Mouse (Mus musculus) heart, postnatal 0 days (tissue): Measurements from ENCODE around the gene Gbf1. TPM values are rescaled to one million over a fixed set of nuclear protein-coding genes. Genes with fewer than 3 reads are reported as not detected.
A peak's percentile ranks its signal among the peaks of the same experiment; 100 is the strongest.

Experiments used
- ATAC-seq: fragments of 200-750 bp; cut with Nextera tagmentation; 2 replicates; pipeline ENCODE4 v1.8.0; 2017; ENCODE audit warnings: low read depth, moderate number of reproducible peaks, moderate library complexity; ENCODE audit not compliant: insufficient read depth
- DNase-seq: peaks from one replicate; pipeline ENCODE4 v3.0.0-alpha.2; 2016; ENCODE audit warnings: low spot score
- H3K27ac ChIP-seq: fragments of 300-500 bp; sonication (generic); 2 replicates; pipeline ENCODE4 v1.5.1; 2014; ENCODE audit warnings: low read depth, mild to moderate bottlenecking
- H3K27me3 ChIP-seq: fragments of 300-500 bp; sonication (generic); 2 replicates; pipeline ENCODE4 v1.6.1; 2014; ENCODE audit warnings: low read length, mixed read lengths; ENCODE audit not compliant: control insufficient read depth, insufficient read depth
- H3K36me3 ChIP-seq: fragments of 300-500 bp; sonication (generic); replicated peaks from 2 replicates; pipeline ENCODE4 v1.6.1; 2014; ENCODE audit warnings: low read length, mixed read lengths; ENCODE audit not compliant: control insufficient read depth, insufficient read depth
- H3K4me1 ChIP-seq: fragments of 300-500 bp; sonication (generic); 2 replicates; pipeline ENCODE4 v1.6.1; 2014; ENCODE audit warnings: antibody characterized with exemption; ENCODE audit not compliant: control insufficient read depth, insufficient read depth
- H3K4me2 ChIP-seq: fragments of 300-500 bp; sonication (generic); 2 replicates; pipeline ENCODE4 v1.6.1; 2014; ENCODE audit warnings: low read depth, mild to moderate bottlenecking, low read length, moderate library complexity
- H3K4me3 ChIP-seq: fragments of 300-500 bp; sonication (generic); 2 replicates; pipeline ENCODE4 v1.5.1; 2014; ENCODE audit warnings: low read depth, low read length
- H3K9ac ChIP-seq: fragments of 300-500 bp; sonication (generic); replicated peaks from 2 replicates; pipeline ENCODE4 v1.6.1; 2014; ENCODE audit warnings: low read depth, low read length, mixed read lengths
- H3K9me3 ChIP-seq: fragments of 300-500 bp; sonication (generic); replicated peaks from 2 replicates; pipeline ENCODE4 v1.6.1; 2016; ENCODE audit warnings: low read length; ENCODE audit not compliant: control insufficient read depth
- CTCF ChIP-seq: IDR thresholded peaks from 2 replicates; pipeline ENCODE4 v1.5.1; 2016; ENCODE audit warnings: antibody characterized with exemption, control low read depth, low read depth
- EP300 ChIP-seq: IDR thresholded peaks from 2 replicates; pipeline ENCODE4 v1.6.1; 2016; ENCODE audit warnings: antibody characterized with exemption, low read depth
- WGBS: fragments of 180-500 bp; shearing (Covaris S2); extraction: QIAGEN DNeasy Blood & Tissue Kit; methylation state at CpG from one replicate; pipeline ENCODE4 v1.1.7; 2014; 5-methylcytosine and 5-hydroxymethylcytosine counted together
- polyA plus RNA-seq: library from polyadenylated mRNA; unstranded; fragments of >200 nt; fragmentation: Nextera tagmentation; extraction: Ambion mirVana; gene quantifications from 2 replicates; pipeline ENCODE4 v1.2.1, GENCODE M21; 2015
- total RNA-seq: library from RNA; depleted of rRNA; stranded (reverse); fragments of >200 nt; gene quantifications from 2 replicates; pipeline ENCODE4 v1.2.3, GENCODE M21; 2014; ENCODE audit warnings: low replicate concordance

Gene Gbf1
- total and polyA plus RNA-seq, 2 experiments from 2014 or later = 27.5 to 39.7 TPM

- Histone ChIP-seq H3K27ac (peak within 1 kb of the TSS; percentile 81), H3K9me3 (no peaks in the 10 kb centered on the region), H3K4me3 (peak within 1 kb of the TSS; percentile 76), H3K4me2 (peak within 1 kb of the TSS; percentile 94), H3K27me3 (no peaks in the 10 kb centered on the region), H3K9ac (peak within 1 kb of the TSS; percentile 53), H3K36me3 (peaks cover 15% of the 10 kb centered on the region), H3K4me1 (peaks cover 6% of the 10 kb centered on the region; the same call in 1 of the 2 replicates)
- WGBS = under 1% methylated on average over 39 of the region's 39 CpGs
- ATAC-seq (peak; percentile 92), DNase-seq (peak; percentile 96)
- TF ChIP-seq CTCF (peak; percentile 89), EP300 (peak; percentile 18; the same call in 1 of the 2 replicates)
Measured at GRCm38 (mm10) chr19:46304216-46304841, 152.0 kb downstream of the Gbf1 start, which contains the start of gene Nfkb2. Gene Nfkb2, plus strand, starts transcription at chr19:46304320.

- under 1% methylated on average over 34 of the region's 34 CpGs for whole genome bisulfite sequencing
- H3K27me3 ChIP-seq = no peaks in the 10 kb centered on the region
- no peak for DNase-seq
Measured at GRCm38 (mm10) chr19:46304908-46305333, 152.6 kb downstream of the Gbf1 start.

DNA sequence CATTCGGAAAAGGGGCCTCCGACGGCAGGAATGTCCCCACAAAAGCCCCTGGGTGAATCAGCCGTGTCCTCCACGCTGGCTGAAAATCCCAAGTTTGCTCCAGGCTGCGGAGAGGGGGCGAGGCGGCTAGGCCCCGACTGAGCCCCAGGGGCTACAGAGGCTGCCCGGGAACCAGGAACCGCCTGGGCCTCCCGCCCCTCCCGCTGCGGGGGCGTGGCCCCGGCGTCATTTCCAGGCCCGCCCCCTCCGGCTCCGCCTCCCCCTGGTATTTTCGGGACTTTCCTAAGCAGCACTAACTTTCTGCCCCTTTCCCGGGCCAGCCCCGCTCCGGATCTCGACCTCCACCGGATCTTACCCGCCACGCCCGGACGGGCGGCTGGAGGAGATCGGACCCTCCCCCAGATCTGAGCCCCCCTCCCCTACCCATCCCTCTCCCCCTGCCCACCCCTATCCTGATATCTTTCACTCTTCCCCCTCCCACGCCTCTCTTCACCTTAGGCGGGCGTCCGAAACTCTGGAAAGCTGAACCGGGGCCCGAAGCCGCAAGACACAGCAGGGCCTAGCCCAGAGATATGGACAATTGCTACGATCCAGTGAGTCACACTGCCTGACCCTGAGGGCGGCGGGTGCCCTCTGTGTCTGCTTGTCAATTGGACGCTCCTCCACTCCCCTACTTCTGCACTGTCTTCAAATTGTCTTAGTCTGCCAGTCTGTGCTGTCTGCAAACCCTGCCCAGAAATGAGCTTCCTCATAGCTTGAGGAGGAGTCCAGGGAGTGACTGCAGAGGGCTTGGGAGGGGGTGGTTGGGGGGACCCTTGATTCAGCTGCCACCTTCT, 153.3 kb downstream of the Gbf1 start:
- 1% methylated on average over 41 of the region's 43 CpGs for WGBS
- Histone ChIP-seq H3K4me2 (peak overlapping the region; percentile 94), H3K36me3 (peaks cover 27% of the 10 kb centered on the region), H3K27me3 (no peaks in the 10 kb centered on the region), H3K9ac (peak overlapping the region; percentile 53), H3K4me1 (peaks cover 6% of the 10 kb centered on the region; the same call in 1 of the 2 replicates), H3K4me3 (peak overlapping the region; percentile 76), H3K9me3 (no peaks in the 10 kb centered on the region), H3K27ac (peak overlapping the region; percentile 81)
- ATAC-seq = peak; percentile 68
- TF ChIP-seq CTCF = no peak
- TF ChIP-seq EP300 = no peak
- DNase-seq = peak; percentile 81

More at GRCm38 (mm10) chr19:46304908-46305333, 152.6 kb downstream of the Gbf1 start:
- Histone ChIP-seq H3K4me1 (peaks cover 6% of the 10 kb centered on the region; the same call in 1 of the 2 replicates), H3K9ac (peak overlapping the region; percentile 53), H3K9me3 (no peaks in the 10 kb centered on the region), H3K4me2 (peak overlapping the region; percentile 94), H3K4me3 (peak overlapping the region; percentile 76), H3K36me3 (peaks cover 20% of the 10 kb centered on the region), H3K27ac (peak overlapping the region; percentile 81)
- no peak for TF ChIP-seq CTCF
- peak; percentile 34 for ATAC-seq

DNA sequence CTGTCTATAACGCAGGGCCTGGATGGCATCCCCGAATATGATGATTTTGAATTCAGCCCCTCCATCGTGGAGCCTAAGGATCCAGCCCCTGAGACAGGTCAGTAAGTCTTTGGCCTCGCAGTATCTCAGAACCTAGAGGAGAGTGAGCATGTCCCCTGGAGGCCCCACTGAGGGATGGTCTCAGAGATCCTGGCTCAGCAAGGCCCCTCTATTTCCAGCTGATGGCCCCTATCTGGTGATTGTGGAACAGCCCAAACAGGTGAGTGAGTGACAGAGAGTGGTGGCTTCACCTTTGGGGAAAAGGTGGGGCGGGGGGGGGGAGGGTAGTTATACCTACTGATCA, 153.9 kb downstream of the Gbf1 start:
- ATAC-seq (no peak), DNase-seq (no peak)
- no peak for TF ChIP-seq CTCF
- TF ChIP-seq EP300 = no peak
- Histone ChIP-seq H3K4me1 (peaks cover 6% of the 10 kb centered on the region; the same call in 1 of the 2 replicates), H3K9me3 (no peaks in the 10 kb centered on the region), H3K4me2 (peak overlapping the region; percentile 94), H3K4me3 (peak overlapping the region; percentile 76), H3K36me3 (peaks cover 33% of the 10 kb centered on the region), H3K9ac (peak overlapping the region; percentile 53; the same call in 1 of the 2 replicates), H3K27ac (0 out of 2 replicates have a peak overlapping the region, but pooled peaks have one; percentile 81), H3K27me3 (no peaks in the 10 kb centered on the region)
- 53% methylated on average over 5 of the region's 5 CpGs for WGBS

DNA sequence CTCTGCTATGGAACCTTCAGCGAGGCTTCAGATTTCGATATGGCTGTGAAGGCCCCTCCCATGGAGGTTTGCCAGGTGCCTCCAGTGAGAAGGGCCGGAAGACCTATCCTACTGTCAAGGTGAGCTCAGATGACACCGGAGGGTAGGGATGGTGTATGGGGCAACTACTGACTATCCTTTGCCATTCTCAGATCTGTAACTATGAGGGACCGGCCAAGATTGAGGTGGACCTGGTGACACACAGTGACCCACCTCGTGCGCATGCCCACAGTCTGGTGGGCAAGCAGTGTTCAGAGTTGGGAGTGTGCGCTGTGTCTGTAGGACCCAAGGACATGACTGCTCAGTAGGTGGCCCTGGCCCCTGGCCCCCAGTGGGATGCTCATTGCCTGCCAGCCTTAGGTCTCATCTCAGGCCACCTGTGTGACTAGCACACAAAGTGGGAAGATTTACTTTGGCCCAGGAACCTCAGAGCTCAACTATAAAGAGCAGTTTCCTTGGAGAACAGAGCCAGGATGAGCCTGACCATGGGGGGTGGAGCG, 154.5 kb downstream of the Gbf1 start:
- H3K4me3 ChIP-seq = no peak overlapping the region
- H3K9ac ChIP-seq = no peak overlapping the region
- no peaks in the 10 kb centered on the region for H3K9me3 ChIP-seq
- no peak for ATAC-seq
- TF ChIP-seq EP300 = no peak
- no peak for TF ChIP-seq CTCF
- H3K27ac ChIP-seq = no peak overlapping the region
- peaks cover 6% of the 10 kb centered on the region; the same call in 1 of the 2 replicates for H3K4me1 ChIP-seq
- WGBS = 85% methylated on average over 9 of the region's 9 CpGs
- H3K36me3 ChIP-seq = peaks cover 38% of the 10 kb centered on the region
- no peak overlapping the region for H3K4me2 ChIP-seq
- H3K27me3 ChIP-seq = no peaks in the 10 kb centered on the region
- DNase-seq = no peak
